Mouse (Mus musculus) ovary, postnatal 10 days (tissue): ENCODE measurements around the gene Erbb2.
"Not testable (repeated sequence)": the region's sequence is repeated elsewhere in the genome, so short reads cannot be mapped to it uniquely, and the experiment has no call there.

Experiments used
- DNase-seq: peaks from one replicate; pipeline ENCODE4 v3.0.0; 2022; ENCODE audit warnings: low spot score

Gene Erbb2

GRCm38 (mm10) chr11:98412273-98412796, at the start of gene Erbb2:
Gene Erbb2, plus strand, starts transcription at chr11:98412470.
- peak; percentile 58 for DNase-seq

- DNase-seq = no peak
These were observed 48.5 kb upstream of the Erbb2 start for GRCm38 (mm10) chr11:98363817-98364216.

- no peak for DNase-seq
These were observed 47.9 kb upstream of the Erbb2 start for GRCm38 (mm10) chr11:98364410-98364809.

- DNase-seq = no peak
These were observed 46.0 kb upstream of the Erbb2 start for GRCm38 (mm10) chr11:98366290-98366689.

GRCm38 (mm10) chr11:98367171-98367862, 45.0 kb upstream of the Erbb2 start:
- DNase-seq = no peak

- no peak for DNase-seq
These were observed 44.4 kb upstream of the Erbb2 start for GRCm38 (mm10) chr11:98367863-98368186.

GRCm38 (mm10) chr11:98369337-98369736, 42.9 kb upstream of the Erbb2 start:
- DNase-seq = no peak

GRCm38 (mm10) chr11:98370588-98370987, 41.7 kb upstream of the Erbb2 start:
- no peak for DNase-seq

GRCm38 (mm10) chr11:98371556-98372240, 40.6 kb upstream of the Erbb2 start:
- no peak for DNase-seq

- DNase-seq = no peak
These were observed 39.9 kb upstream of the Erbb2 start for GRCm38 (mm10) chr11:98372406-98372805.

GRCm38 (mm10) chr11:98373244-98373643, 39.0 kb upstream of the Erbb2 start:
- DNase-seq = no peak

- no peak for DNase-seq
These were observed 38.0 kb upstream of the Erbb2 start for GRCm38 (mm10) chr11:98374266-98374665.

- no peak for DNase-seq
These were observed 35.5 kb upstream of the Erbb2 start for GRCm38 (mm10) chr11:98376756-98377155.

GRCm38 (mm10) chr11:98377787-98378186, 34.5 kb upstream of the Erbb2 start:
- no peak for DNase-seq

GRCm38 (mm10) chr11:98379379-98379778, 32.9 kb upstream of the Erbb2 start:
- DNase-seq = no peak

- DNase-seq = no peak
These were observed 32.2 kb upstream of the Erbb2 start for GRCm38 (mm10) chr11:98380106-98380505.

GRCm38 (mm10) chr11:98381651-98382050, 30.6 kb upstream of the Erbb2 start:
- DNase-seq = no peak

- not testable (repeated sequence) for DNase-seq
These were observed 29.9 kb upstream of the Erbb2 start for GRCm38 (mm10) chr11:98382405-98382804.

GRCm38 (mm10) chr11:98383261-98384030, 28.8 kb upstream of the Erbb2 start, which contains the start of gene Tcap:
Gene Tcap, plus strand, starts transcription at chr11:98383811.
- DNase-seq = no peak

- DNase-seq = no peak
These were observed 28.1 kb upstream of the Erbb2 start for GRCm38 (mm10) chr11:98384216-98384615.

GRCm38 (mm10) chr11:98384721-98385637, 27.3 kb upstream of the Erbb2 start:
- DNase-seq = no peak
